Mouse (Mus musculus): ENCODE data around the gene Jade2.
A peak's percentile ranks its signal among the peaks of the same experiment; 100 is the strongest.

DNA sequence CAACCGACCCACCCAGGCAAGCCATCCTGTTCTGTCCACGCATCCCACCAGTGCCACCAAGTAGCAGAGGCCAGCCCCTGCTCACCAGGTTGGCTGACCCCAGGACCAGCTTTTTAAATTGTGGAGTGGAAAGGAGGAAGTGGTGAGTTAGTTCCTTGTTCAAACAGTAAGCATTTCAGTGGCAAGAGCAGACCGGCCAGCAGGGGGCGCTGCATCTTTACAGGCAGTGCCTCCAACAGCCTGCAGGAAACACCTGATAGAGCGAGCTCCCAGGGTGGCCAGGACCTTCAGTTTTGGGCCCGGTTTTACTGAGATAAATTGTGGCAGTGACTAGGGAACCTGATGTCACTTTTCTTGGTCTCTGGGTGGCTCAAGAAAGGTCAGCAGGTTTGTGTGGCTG, 39.7 kb downstream of the Jade2 start:
- TF ChIP-seq CTCF (IDR thresholded peaks at IDR 0.05; ENCODE audit: low read depth, low read length) (peak; percentile 88), POLR2A (IDR thresholded peaks at IDR 0.05; ENCODE audit: insufficient read depth, low read length) (no peak)
